Mouse (Mus musculus) embryonic facial prominence, embryonic 10.5 days (tissue): ENCODE results near the gene Gm13285. TPM values are rescaled to one million over a fixed set of nuclear protein-coding genes. Genes with fewer than 3 reads are reported as not detected.
"Not testable (repeated sequence)": the region's sequence is repeated elsewhere in the genome, so short reads cannot be mapped to it uniquely, and the experiment has no call there.

Source experiments
- DNase-seq: peaks from one replicate; pipeline ENCODE4 v3.0.0-alpha.2; 2017; ENCODE audit warnings: low spot score
- H3K27ac ChIP-seq: fragments of 300-500 bp; sonication (generic); replicated peaks from 2 replicates; pipeline ENCODE4 v1.5.1; 2016; ENCODE audit warnings: mild to moderate bottlenecking
- H3K27me3 ChIP-seq: fragments of 300-500 bp; sonication (generic); replicated peaks from 2 replicates; pipeline ENCODE4 v1.6.1; 2016; ENCODE audit warnings: low read depth, mild to moderate bottlenecking; ENCODE audit not compliant: poor library complexity, severe bottlenecking
- H3K36me3 ChIP-seq: fragments of 300-500 bp; sonication (generic); replicated peaks from 2 replicates; pipeline ENCODE4 v1.6.1; 2016; ENCODE audit warnings: mild to moderate bottlenecking, moderate library complexity
- H3K4me1 ChIP-seq: fragments of 300-500 bp; sonication (generic); 2 replicates; pipeline ENCODE4 v1.6.1; 2016
- H3K4me3 ChIP-seq: fragments of 300-500 bp; sonication (generic); 2 replicates; pipeline ENCODE4 v1.5.1; 2016; ENCODE audit warnings: mild to moderate bottlenecking, moderate library complexity
- H3K9me3 ChIP-seq: fragments of 300-500 bp; sonication (generic); 2 replicates; pipeline ENCODE4 v1.6.1; 2016; ENCODE audit warnings: mild to moderate bottlenecking
- WGBS: fragments of 180-500 bp; shearing (Covaris S2); methylation state at CpG from one replicate; pipeline ENCODE4 v1.1.7; 2016; 5-methylcytosine and 5-hydroxymethylcytosine counted together
- polyA plus RNA-seq: library from polyadenylated mRNA; unstranded; fragments of >200 nt; fragmentation: Nextera tagmentation; extraction: Ambion mirVana; gene quantifications from 2 replicates; pipeline ENCODE4 v1.2.1, GENCODE M21; 2016

Gene Gm13285
- polyA plus RNA-seq, 1 experiment from 2014 or later: 0.35 TPM

- no CpG with 5 or more reads among the region's 29 CpGs for WGBS
- not testable (repeated sequence) for H3K36me3 ChIP-seq, H3K4me1 ChIP-seq, DNase-seq, H3K27me3 ChIP-seq, H3K9me3 ChIP-seq, H3K4me3 ChIP-seq, H3K27ac ChIP-seq
Measured at GRCm38 (mm10) chr4:88776622-88777021, 22.8 kb upstream of the Gm13285 start, which contains the start of gene Gm13289. Gene Gm13289, plus strand, starts transcription at chr4:88776922.

GRCm38 (mm10) chr4:88779550-88779949, 19.9 kb upstream of the Gm13285 start, which contains the start of gene Gm13272:
Gene Gm13272, plus strand, starts transcription at chr4:88779850.
- not testable (repeated sequence) for H3K4me1 ChIP-seq, H3K27me3 ChIP-seq, H3K4me3 ChIP-seq, H3K36me3 ChIP-seq, DNase-seq, H3K9me3 ChIP-seq, H3K27ac ChIP-seq
- WGBS: no CpG with 5 or more reads among the region's 29 CpGs

GRCm38 (mm10) chr4:88780320-88780719, 19.1 kb upstream of the Gm13285 start:
- not testable (repeated sequence) for H3K4me3 ChIP-seq, H3K9me3 ChIP-seq, DNase-seq, H3K27ac ChIP-seq, H3K27me3 ChIP-seq, H3K36me3 ChIP-seq, H3K4me1 ChIP-seq
- WGBS: 42% methylated on average over 16 of the region's 18 CpGs

- peak within 1 kb of the TSS; percentile 40; the same call in 1 of the 2 replicates for H3K4me3 ChIP-seq
- not testable (repeated sequence) for H3K36me3 ChIP-seq, H3K4me1 ChIP-seq, H3K27ac ChIP-seq, DNase-seq, H3K9me3 ChIP-seq, H3K27me3 ChIP-seq
- WGBS: 24% methylated on average over 5 of the region's 7 CpGs
Measured at GRCm38 (mm10) chr4:88781831-88782230, 17.6 kb upstream of the Gm13285 start, which contains the start of gene Ifnz. Gene Ifnz, plus strand, starts transcription at chr4:88782131.

DNA sequence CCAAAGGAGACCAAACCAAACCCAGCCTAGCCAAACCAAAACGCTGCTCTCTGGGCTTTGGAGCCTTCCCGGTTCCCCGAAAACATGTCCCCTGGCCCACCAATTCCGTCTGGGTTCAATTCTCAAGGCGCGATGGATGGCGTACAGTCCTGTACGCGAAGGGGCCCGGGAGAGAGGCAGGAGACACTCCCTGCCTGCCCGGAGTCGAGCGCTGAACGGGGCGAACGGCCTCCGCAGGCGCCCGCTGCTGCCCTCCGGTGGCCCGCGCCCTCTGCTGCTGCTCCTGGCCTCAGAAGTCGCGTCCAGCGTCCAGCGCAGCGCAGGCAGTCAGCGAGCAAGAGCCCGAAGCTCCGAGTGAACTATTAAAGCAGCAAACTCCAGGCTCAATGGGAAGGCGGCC, 17.1 kb upstream of the Gm13285 start:
- H3K9me3 ChIP-seq, H3K36me3 ChIP-seq, H3K27me3 ChIP-seq, H3K27ac ChIP-seq, H3K4me1 ChIP-seq, DNase-seq: not testable (repeated sequence)
- peak overlapping the region; percentile 40; the same call in 1 of the 2 replicates for H3K4me3 ChIP-seq
- 2% methylated on average over 15 of the region's 31 CpGs for WGBS

GRCm38 (mm10) chr4:88785409-88785808, 14.1 kb upstream of the Gm13285 start, which contains the start of gene Gm13276:
Gene Gm13276, plus strand, starts transcription at chr4:88785709.
- DNase-seq, H3K4me1 ChIP-seq, H3K4me3 ChIP-seq, H3K36me3 ChIP-seq, H3K27me3 ChIP-seq, H3K9me3 ChIP-seq, H3K27ac ChIP-seq: not testable (repeated sequence)
- no CpG with 5 or more reads among the region's 27 CpGs for WGBS

- H3K36me3 ChIP-seq, H3K4me1 ChIP-seq, H3K27me3 ChIP-seq, H3K9me3 ChIP-seq, H3K27ac ChIP-seq, DNase-seq, H3K4me3 ChIP-seq: not testable (repeated sequence)
- WGBS: 0% methylated on average over 4 of the region's 28 CpGs
Measured at GRCm38 (mm10) chr4:88788402-88788801, 11.1 kb upstream of the Gm13285 start, which contains the start of gene Gm13277. Gene Gm13277, plus strand, starts transcription at chr4:88788632.

DNA sequence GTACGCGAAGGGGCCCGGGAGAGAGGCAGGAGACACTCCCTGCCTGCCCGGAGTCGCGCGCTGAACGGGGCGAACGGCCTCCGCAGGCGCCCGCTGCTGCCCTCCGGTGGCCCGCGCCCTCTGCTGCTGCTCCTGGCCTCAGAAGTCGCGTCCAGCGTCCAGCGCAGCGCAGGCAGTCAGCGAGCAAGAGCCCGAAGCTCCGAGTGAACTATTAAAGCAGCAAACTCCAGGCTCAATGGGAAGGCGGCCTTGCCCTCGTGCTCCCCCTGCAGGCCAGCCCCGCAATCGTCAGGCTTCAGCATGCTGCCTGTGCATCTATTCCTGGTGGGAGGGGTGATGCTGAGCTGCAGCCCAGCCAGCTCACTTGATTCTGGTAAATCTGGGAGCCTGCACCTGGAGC, 8.2 kb upstream of the Gm13285 start, which contains the start of gene Gm13278:
Gm13278 (plus strand) TSS at position 301 of the 400 bp plus-strand sequence.
- H3K27ac ChIP-seq, H3K4me1 ChIP-seq, DNase-seq, H3K36me3 ChIP-seq, H3K4me3 ChIP-seq, H3K9me3 ChIP-seq, H3K27me3 ChIP-seq: not testable (repeated sequence)
- WGBS: no CpG with 5 or more reads among the region's 28 CpGs

- not testable (repeated sequence) for H3K4me3 ChIP-seq, H3K36me3 ChIP-seq, H3K4me1 ChIP-seq, H3K27ac ChIP-seq, H3K27me3 ChIP-seq, H3K9me3 ChIP-seq, DNase-seq
- 2% methylated on average over 19 of the region's 52 CpGs for WGBS
Measured at GRCm38 (mm10) chr4:88793936-88794675, 5.4 kb upstream of the Gm13285 start, which contains the start of gene Gm13275. Gene Gm13275, plus strand, starts transcription at chr4:88794487.

GRCm38 (mm10) chr4:88797097-88797496, 2.4 kb upstream of the Gm13285 start, which contains the start of gene Gm13279:
Gene Gm13279, plus strand, starts transcription at chr4:88797397.
- H3K4me1 ChIP-seq, H3K9me3 ChIP-seq, H3K36me3 ChIP-seq, H3K27ac ChIP-seq, H3K4me3 ChIP-seq, H3K27me3 ChIP-seq, DNase-seq: not testable (repeated sequence)
- WGBS: no CpG with 5 or more reads among the region's 28 CpGs

DNA sequence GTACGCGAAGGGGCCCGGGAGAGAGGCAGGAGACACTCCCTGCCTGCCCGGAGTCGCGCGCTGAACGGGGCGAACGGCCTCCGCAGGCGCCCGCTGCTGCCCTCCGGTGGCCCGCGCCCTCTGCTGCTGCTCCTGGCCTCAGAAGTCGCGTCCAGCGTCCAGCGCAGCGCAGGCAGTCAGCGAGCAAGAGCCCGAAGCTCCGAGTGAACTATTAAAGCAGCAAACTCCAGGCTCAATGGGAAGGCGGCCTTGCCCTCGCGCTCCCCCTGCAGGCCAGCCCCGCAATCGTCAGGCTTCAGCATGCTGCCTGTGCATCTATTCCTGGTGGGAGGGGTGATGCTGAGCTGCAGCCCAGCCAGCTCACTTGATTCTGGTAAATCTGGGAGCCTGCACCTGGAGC, 3.5 kb downstream of the Gm13285 start, which contains the start of gene Gm13287:
Gm13287 (plus strand) TSS at position 301 of the 400 bp plus-strand sequence.
- H3K27ac ChIP-seq, DNase-seq, H3K4me3 ChIP-seq, H3K36me3 ChIP-seq, H3K9me3 ChIP-seq, H3K4me1 ChIP-seq: not testable (repeated sequence)
- H3K27me3 ChIP-seq: peaks cover 13% of the 10 kb centered on the region
- no CpG with 5 or more reads among the region's 29 CpGs for WGBS

DNA sequence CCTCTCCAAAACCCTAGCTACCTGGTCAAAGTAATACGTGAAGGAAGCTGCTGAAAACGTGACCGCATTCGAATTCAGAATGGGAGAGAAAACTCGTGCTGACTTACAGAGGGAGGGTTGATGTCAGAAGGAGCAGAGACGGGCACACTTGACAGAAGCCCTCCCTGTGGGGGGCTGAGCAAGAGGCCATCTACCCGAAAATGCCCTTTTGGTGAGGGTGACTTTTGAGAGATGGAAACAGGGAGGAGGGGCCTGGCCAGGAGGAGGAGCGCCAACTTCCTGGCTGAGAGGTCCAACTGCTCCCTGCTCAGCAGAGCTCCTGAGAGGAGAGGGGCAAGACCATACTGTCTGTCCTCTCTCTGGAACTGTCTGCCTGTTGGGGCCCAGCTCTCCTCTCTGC, 5.8 kb downstream of the Gm13285 start, which contains the start of gene Gm13288:
Gm13288 (plus strand) TSS at position 301 of the 400 bp plus-strand sequence.
- not testable (repeated sequence) for DNase-seq, H3K36me3 ChIP-seq, H3K9me3 ChIP-seq, H3K4me1 ChIP-seq, H3K27ac ChIP-seq
- H3K27me3 ChIP-seq: peaks cover 14% of the 10 kb centered on the region
- no CpG with 5 or more reads among the region's 8 CpGs for whole genome bisulfite sequencing
- H3K4me3 ChIP-seq: peak within 1 kb of the TSS; percentile 43; the same call in 1 of the 2 replicates

DNA sequence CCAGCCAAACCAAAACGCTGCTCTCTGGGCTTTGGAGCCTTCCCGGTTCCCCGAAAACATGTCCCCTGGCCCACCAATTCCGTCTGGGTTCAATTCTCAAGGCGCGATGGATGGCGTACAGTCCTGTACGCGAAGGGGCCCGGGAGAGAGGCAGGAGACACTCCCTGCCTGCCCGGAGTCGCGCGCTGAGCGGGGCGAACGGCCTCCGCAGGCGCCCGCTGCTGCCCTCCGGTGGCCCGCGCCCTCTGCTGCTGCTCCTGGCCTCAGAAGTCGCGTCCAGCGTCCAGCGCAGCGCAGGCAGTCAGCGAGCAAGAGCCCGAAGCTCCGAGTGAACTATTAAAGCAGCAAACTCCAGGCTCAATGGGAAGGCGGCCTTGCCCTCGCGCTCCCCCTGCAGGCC, 6.3 kb downstream of the Gm13285 start:
- H3K4me3 ChIP-seq: peak overlapping the region; percentile 43; the same call in 1 of the 2 replicates
- H3K4me1 ChIP-seq, H3K9me3 ChIP-seq, DNase-seq, H3K36me3 ChIP-seq, H3K27ac ChIP-seq: not testable (repeated sequence)
- 0% methylated on average over 21 of the region's 34 CpGs for WGBS
- H3K27me3 ChIP-seq: peaks cover 14% of the 10 kb centered on the region
